Mouse (Mus musculus): ENCODE data around the gene Vmo1.
A peak's percentile ranks its signal among the peaks of the same experiment; 100 is the strongest.
"Not testable (repeated sequence)": the region's sequence is repeated elsewhere in the genome, so short reads cannot be mapped to it uniquely, and the experiment has no call there.

Gene Vmo1

DNA sequence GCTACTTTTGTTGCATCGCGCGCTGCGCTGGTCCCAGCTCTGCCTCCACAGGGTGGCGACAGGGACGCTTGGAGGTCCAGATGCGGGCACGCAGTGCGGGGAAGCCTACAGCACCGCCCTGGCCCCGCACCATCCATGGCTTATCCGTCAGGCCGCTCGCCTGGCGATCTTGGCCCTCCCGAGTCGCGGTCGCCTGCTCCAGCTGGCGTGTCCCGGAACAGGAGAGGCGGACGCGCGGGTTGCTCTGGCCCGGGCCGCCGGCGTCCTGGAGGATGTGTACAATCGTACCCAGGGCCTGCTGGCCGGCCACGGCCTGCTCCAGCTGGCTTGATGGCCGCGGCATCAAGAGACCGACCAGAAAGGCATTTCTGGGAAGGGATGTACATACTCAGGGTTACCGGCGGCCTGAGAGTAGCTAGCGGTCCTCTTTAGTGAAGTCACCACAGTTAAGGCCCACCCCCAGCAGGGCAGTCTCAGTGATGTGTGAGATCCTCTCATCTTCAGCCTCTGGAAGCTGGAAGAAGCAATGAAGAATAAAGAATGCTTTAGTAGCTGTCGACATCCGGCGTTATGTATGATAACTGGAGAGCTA is 5.9 kb upstream of the Vmo1 start:
- peak in 1 of 2 experiments; percentile 36 for DNase-seq (ENCODE audit: low spot score in 2 of 2)

DNA sequence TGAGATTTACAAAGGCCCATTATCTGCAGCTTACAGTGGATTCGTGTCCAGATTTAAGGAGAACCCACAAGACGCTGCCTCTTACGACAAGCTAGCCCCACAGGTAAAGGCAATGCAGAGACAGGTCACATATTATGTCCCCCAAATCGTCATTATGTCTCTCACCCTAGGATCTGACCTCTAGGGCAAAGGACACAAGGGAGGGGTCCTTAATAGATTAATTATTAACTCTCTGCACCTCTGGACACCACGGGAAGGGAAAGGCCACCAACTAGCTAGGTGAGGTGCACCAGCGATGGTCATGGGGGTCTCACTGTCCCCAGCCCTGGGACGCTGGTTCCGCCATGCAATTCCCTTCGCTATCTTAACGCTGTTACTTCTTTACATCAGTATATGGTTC is 4.5 kb upstream of the Vmo1 start, which contains the start of gene Gltpd2:
Gene Gltpd2, plus strand, starts transcription at position 274 of the 400 bp plus-strand sequence.
- no peak for DNase-seq (ENCODE audit: low spot score in 2 of 2)

DNA sequence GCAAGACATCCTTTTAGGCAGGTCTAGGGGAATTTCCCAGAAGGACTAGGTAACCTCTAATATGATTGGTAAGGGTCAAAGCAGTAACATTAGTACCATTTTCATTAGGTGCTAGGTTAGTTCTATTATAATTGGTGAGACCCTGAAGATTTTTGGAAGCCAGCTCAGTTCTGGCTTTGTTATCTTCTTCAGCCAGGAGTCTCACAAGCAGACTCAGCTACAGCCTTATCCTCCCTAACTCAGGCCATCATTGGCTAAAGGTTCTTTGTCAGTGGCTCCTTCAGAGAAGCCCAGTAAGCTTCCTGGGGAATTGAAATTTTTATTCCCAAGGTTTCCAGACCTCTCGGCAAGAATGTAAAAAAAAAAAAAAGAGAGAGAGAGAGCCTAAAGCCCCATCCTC is 4.0 kb upstream of the Vmo1 start:
- no peak for DNase-seq (ENCODE audit: low spot score in 2 of 2)

DNA sequence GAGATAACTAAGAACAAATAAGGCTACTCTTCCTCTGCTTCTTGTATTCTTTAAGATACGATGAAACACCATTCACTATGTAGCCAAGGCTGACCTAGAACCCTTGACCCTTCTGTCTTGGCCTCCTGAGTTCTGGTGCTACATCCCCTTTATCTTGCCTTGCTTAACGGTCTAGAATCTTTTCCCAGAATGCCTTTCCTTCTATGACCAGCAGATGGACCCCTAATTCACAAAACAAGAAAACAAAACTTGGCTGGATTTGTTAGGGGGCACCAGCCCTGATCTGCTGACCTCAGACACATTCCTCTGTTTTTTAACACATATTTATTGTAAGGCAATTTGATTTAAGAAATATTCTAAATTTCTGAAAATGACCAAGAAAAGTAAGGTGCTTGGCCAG is 1.9 kb upstream of the Vmo1 start:
- DNase-seq (ENCODE audit: low spot score in 2 of 2) = no peak

DNA sequence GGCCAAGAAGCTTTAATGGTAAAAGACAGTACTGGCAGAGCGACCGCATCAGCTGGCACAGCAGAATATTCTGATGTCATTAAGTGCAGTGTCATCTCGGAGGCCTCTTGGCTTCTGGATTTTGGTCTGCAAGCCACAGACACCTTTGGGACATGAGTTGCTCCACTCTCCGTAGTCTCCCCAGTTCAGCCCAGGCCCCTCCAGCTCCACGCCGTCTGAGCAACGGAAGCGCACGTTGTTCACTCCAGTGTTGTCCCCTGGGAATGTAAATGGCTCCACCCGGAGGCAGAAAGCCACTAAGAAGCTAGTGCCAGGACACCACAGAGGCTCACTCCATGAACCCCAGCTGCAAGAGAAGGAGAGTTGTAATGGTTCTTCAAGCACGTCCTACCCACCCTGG is 896 bp downstream of the Vmo1 start:
- DNase-seq (ENCODE audit: low spot score in 2 of 2) = no peak

DNA sequence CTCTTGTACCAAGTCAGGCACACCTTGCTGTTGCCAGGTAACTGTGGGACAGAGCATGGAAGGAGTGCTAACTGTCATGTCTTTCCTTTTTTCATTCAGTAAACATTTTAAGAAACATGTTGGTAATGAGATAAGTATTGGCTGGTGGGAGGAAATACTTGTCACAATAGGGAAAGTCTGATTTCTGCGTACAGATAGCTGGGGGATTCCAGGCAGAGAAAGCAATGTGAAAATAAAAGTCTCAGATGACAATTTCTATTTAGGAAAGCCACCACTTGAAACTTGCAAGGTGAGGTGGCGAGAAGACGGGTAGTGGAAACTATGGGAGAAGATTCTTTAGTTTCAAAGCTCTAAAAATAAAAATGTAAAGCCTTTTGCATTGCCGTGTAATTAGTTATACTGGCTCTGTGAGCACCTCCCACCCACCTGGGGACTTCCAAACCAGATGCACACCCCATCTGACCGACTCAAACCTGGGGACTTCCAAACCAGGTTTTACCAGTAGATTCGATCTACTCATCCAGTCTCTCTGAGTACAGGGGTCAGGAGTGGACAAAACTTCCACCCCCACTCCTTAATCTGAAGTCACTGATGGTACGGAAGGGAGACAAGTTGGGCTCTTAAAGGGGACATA is 1.6 kb downstream of the Vmo1 start:
- DNase-seq (ENCODE audit: low spot score in 2 of 2) = no peak

DNA sequence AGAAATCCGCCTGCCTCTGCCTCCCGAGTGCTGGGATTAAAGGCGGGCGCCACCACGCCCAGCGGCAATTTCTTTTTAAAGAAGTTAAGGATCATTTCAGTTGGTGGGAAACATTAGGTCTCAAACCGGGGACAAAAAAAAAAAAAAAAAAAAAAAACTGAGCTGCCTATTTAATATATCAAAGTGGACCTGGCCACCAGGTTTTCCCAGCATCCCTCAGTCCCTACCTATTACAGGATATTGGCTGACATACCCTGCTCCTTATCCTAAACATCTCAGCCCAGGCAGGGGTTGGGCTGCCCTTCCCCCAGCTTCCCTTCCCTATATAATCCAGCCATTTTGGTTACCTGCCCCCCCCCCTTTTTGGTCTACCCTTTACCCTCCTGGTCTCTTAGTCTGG is 2.6 kb downstream of the Vmo1 start:
- no peak for DNase-seq (ENCODE audit: low spot score in 2 of 2)

DNA sequence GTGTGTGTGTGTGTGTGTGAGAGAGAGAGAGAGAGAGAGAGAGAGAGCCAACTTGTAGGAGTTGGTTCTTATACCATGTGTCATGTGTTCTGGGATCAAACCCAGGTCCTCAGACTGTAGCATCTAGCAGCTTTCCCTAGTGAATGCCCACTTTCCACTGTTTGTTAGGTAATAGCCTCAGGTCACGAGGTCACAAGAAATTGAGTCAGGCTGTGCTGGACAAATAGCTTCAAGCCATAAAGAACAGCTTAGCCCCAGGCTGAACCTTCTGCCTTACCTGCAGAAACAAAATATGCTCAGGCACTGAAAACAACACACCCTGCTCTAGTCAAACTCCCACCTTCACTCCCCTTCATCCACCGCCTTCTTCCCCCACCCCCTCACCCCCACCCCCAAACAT is 3.2 kb downstream of the Vmo1 start:
- no peak for DNase-seq (ENCODE audit: low spot score in 2 of 2)

DNA sequence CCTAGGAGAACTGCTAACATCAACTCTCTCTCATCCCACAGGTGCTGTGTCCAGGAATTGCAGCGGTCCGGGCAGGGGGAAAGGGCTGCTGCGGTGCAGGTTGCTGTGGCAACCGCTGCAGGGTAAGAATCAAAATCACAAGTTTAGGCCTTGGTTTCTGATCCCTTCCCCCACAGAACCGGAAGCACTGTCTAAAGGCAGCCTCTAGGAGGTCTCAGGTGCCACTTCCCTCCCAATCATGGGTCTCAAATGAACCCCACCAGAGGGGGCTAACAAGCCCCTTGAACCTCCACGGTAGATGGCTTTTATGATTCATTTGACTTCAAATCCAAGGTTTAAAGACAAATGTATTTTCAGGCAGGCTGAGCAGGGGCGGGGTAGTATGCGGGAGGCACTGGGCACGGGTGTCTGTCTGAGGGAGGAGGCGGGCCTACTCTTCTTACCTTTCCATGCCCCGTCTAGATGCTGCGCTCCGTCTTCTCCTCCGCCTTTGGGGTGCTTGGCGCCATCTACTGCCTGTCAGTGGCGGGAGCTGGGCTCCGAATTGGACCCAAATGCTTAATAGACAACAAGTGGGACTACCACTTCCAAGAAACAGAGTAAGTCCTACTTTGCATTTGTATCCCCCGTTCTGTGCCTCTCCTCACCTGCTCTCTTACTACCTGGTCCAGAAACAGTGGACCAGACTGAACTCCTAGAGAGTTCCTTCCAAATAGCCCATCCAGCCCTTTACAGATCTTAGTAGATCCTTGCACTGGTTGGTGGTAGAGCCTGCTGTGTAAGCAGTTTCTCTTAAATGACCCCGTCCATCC is 4.5 kb downstream of the Vmo1 start:
- DNase-seq (ENCODE audit: low spot score in 2 of 2) = peak in 1 of 2 experiments; percentile 15

DNA sequence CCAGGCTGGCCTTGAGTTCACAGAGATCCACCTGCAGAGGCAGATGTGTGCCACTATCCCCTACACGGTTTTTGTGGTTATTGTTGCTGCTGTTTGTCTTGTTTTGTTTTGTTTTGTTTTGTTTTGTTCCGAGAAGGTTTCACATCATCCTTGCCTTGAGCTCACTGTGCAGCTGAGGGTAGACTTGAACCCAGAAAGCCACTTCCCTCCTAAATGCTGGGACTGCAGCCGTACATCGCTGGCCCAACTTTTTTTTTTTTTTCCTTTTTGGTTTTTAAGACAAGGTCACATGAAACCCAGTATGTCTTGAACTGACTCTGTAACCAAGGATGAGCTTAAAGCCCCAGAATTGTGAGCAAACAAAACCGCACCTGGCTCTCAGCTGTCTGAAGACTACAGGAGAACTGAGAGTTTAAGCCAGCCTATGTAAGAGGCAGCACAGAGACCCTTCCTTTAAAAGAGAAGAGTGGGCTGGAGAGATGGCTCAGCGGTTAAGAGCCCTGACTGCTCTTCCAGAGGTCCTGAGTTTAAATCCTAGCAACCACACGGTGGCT is 7.4 kb downstream of the Vmo1 start:
- DNase-seq (ENCODE audit: low spot score in 2 of 2) = no peak

DNA sequence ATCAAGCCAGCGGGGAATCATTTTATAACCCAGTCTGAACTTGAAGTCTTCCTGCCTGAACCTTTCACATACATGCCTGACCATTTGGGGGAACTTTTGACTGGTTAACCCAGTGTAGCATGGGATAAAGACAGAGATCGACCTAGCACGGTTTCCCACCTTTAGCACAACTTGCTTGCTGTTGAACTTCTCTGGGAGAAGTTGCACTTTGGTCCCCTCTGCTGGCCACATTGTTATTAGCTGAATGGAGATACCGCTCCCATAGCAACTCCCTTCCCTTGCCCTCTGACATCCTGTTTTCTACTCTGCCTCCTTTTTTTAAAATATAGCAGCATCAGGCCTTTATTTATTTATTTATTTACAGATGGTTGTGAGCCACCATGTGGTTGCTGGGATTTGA is 8.0 kb downstream of the Vmo1 start:
- DNase-seq (ENCODE audit: low spot score in 2 of 2) = peak; percentile 55 to 66

DNA sequence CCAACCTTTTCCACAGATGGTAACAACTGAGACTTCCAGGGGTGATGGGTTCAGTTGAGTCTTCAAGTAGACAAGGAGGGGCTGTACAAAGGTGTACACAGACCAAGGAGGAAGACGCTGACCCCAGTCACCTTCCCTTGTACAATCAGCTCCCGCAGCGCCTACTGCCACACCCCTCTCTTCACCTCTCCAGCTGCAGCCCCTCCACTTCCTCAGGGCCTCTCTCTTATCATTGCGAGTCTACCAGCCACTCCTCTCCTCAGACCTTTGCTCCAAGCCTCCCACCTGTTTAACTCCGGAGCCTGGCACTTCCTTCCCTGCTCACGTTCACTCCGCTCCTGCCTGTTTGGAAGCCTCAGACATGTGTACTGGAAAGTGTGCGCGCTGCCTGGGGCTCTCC is 9.4 kb downstream of the Vmo1 start, which contains the start of gene Tm4sf5:
Gene Tm4sf5, plus strand, starts transcription at position 275 of the 400 bp plus-strand sequence.
- DNase-seq (ENCODE audit: low spot score in 2 of 2) = no peak

DNA sequence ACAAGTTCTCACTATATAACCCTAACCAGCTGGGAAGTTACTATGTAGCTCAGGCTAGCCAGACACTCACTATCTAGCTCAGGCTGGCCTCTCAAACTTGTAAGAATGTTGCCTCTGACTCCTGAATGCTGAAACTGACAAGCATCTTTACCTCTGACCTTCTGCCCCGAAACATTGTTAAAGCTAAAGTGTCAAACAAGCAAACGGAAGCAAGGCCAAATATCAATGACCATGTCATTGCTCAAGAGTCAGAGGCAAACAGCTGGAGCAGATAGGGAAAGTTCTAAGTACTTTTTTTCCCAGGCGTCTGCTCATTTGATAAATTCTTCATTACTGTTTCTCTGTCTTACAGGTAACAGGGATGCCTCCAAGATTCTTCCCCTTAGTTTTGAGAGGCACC is 12.4 kb downstream of the Vmo1 start:
- no peak for DNase-seq (ENCODE audit: low spot score in 2 of 2)

DNA sequence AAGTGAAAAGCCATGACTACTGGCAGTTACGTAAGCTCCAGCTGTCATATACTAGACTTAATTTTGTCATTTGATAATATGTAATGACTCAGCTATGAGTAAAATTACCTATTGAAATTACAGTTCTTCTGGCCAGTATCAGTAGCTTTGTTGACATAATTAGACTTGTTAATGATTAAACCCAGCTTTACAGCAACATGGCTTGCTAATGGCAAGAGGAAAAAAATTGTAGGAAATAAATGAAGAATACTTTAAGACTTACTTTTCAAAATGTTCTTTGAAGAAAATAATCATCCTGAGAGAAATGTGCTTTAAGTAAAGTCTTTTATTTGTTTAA is 14.0 kb downstream of the Vmo1 start:
- DNase-seq (ENCODE audit: low spot score in 2 of 2) = no peak

DNA sequence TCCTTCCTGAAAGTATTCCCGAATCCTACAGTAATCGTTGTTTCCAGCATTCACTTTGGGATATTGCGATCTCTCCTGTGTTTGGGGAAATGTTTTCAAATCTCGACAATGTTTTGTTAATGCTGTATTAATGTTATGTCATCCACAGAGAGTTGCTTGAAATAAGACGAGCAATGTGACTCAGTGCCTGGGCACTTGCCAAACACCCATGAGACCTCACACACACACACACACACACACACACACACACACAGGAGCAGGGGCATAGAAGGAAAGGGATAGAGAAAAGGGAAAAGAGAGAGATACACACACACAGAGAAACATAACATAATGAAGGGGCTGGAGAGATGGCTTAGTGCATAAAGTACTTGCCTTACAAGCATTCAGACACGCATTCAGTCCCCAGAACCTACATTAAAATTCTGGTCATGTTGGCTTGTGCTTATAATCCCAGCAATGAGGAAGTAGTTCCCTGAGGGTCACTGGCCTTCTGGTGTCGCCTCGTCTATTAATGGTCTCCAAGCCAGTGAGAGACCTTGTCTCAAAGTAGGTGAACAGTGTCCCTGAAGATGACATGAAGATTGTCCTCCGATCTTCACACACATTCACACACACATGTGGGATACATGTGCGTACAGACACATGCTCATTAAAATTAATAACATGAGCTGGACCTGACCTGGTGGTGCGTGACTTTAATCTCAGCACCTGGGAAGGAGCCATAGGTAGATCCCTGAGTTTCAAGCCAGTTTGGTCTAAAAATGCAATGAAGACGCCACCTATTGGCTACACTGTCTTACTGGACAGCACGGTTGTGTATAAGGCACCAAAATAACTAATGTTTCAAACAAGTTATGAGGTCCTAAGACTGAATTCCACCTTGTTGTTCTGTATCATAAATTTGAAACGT is 14.6 kb downstream of the Vmo1 start:
- DNase-seq (ENCODE audit: low spot score in 2 of 2) = no peak

DNA sequence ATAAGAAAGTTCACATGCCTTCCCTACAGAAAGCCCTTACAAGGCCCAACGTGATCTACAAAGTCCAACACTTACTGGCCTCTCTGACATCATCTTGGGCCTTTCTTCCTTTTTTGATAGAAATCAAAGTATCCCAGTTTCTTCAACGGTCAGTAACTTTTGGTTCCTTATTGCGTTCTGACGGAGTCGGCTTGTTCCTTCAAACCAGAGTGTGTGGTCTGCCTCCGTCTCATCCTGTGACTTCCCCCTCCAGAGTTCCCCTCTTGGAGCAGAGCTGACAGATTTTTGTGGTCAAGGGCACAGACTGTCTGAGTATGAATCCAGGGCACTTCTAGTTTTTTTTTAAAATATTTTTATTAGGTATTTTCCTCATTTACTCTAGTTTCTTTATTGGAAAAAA is 24.7 kb downstream of the Vmo1 start:
- DNase-seq (ENCODE audit: low spot score in 2 of 2) = no peak

DNA sequence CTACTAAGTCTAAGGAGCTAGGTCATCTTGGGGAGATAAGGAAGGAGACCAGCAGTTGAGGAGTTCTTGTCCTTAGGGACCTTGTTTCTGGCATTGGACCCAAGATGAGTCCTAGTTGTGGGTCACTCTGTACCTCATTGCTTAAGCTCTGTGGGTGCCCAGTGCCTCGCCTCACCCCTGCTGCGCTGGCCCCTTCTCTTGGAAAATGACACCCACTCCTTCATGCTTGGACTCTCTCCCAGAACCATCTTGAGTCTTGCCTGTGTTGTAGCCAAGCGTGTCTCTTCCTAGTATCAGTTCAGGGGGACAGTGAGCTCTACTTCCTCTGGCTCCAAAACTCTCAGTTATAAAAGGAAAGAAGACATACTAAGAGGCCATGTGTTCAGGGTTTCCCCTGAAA is 25.3 kb downstream of the Vmo1 start:
- DNase-seq (ENCODE audit: low spot score in 2 of 2) = no peak

DNA sequence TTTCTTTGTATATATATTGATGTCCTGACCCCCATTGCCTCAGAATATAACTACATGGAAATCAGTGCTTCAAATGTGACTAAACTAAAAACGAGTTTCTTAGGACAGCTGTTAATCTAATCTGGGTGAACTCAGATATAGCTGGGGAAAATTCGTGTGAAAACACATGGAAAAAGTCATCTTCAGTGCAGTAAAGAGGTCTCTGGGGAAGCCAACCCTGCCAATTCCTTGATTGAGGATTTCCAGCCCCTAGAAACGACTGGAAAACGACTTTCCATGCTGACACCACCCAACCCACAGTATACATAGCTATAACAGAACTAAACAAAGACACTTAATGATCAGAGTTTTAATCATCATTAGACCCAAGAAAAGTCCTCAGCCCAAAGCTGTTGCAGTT is 26.6 kb downstream of the Vmo1 start:
- no peak for DNase-seq (ENCODE audit: low spot score in 2 of 2)

DNA sequence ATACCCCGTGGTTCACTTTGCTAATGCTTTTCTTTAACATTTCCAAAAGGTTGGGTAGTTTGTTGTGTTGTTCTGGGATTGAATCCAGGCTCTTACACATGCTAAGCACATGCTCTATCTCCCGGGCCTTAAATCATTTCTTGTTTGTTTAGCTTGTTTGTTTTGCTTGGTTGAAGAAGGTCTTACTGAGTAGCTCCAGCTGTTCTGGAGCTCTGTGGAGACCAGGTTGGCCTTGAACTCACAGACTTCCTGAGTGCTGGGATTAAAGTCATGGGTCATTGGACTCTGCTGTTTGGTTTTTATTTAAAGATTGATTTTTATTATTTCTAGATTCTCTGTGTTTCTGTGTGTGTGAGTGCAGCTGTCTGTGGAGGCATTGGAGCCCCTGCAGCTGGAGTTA is 28.9 kb downstream of the Vmo1 start:
- no peak for DNase-seq (ENCODE audit: low spot score in 2 of 2)

DNA sequence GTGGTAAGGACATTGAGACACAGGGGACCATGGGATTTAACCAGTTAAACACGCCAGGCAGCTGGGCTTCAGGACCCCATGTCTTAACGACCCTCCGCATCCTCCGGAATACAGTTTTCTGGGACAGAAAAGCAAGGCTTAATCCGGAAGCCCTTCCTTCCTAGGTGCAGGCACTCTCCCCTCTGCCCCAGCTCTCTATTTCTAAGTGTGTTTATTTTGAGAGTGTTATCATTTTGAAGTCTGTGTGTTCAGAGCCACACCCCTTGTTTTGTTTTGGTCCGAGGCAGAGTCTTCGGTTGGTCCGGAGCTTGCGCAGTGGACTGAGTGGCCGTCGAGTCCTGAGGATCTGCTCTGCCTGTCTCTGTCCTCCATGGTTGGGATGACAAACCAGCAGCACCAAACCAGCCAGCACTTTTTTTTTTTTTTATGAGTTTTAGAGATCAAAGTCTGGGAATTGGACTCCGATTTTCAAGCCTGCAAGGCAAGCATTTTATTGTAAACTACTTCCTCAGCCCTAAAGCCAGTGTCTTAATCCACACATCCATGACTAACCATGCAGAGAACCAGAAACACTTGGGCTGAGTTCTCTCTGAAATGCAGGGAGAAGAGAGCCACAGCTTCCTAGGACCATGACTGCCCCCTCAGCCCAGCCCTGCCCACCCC is 39.4 kb downstream of the Vmo1 start:
- no peak for DNase-seq (ENCODE audit: low spot score in 2 of 2)

DNA sequence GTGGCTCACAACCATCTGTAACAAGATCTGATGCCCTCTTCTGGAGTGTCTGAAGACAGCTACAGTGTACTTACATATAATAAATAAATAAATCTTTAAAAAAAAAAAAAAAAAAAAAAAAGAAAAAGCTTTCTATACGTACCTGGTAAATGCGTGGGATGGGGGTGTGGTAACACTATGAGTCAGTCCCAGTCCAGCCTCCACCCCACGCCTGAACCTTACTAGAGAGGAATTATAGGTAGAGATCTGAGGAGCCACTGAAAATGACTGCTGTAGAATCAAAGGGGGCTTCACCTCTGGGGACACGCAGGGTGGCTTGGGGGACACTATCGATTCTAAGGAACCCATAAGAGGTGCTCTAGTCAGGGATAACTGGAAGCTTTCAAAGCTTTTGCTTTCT is 41.1 kb downstream of the Vmo1 start:
- not testable (repeated sequence) for DNase-seq (ENCODE audit: low spot score in 2 of 2)

Measured in urinary bladder, adult 18-20 months (tissue).